Mouse (Mus musculus): ENCODE measurements at regions not wholly inside any gene's neighbourhood (a gene's known extent, or its start where the extent isn't known, plus 50 kb on each side); places are given as distances from the start of the nearest gene placed in this dataset.

GRCm38 (mm10) chr3:46225018-46225417 is 223.0 kb downstream of the Pabpc4l start:
- DNase-seq (ENCODE audit: low spot score in 2 of 2) = no peak

GRCm38 (mm10) chr3:46205686-46206085 is 242.3 kb downstream of the Pabpc4l start:
- DNase-seq (ENCODE audit: low spot score in 2 of 2) = no peak

GRCm38 (mm10) chr3:46195184-46195583 is 252.8 kb downstream of the Pabpc4l start:
- no peak for DNase-seq (ENCODE audit: low spot score in 2 of 2)

- DNase-seq (ENCODE audit: low spot score in 2 of 2) = no peak
These were observed 253.3 kb downstream of the Pabpc4l start for GRCm38 (mm10) chr3:46194681-46195080.

- DNase-seq (ENCODE audit: low spot score in 2 of 2) = peak in 1 of 2 experiments; percentile 2
These were observed 273.5 kb downstream of the Pabpc4l start for GRCm38 (mm10) chr3:46174486-46174885.

- no peak for DNase-seq (ENCODE audit: low spot score in 2 of 2)
These were observed 297.6 kb downstream of the Pabpc4l start for GRCm38 (mm10) chr3:46150376-46150775.

All from frontal cortex, postnatal 36 days (tissue).